Mouse (Mus musculus) ES-CJ7 (cell line): Measurements from ENCODE around the gene Pih1d2.

Experiments used
- DNase-seq: peaks from one replicate; pipeline ENCODE4 v3.0.0; 2011; ENCODE audit warnings: low read depth, low spot score

Pih1d2 gene

DNA sequence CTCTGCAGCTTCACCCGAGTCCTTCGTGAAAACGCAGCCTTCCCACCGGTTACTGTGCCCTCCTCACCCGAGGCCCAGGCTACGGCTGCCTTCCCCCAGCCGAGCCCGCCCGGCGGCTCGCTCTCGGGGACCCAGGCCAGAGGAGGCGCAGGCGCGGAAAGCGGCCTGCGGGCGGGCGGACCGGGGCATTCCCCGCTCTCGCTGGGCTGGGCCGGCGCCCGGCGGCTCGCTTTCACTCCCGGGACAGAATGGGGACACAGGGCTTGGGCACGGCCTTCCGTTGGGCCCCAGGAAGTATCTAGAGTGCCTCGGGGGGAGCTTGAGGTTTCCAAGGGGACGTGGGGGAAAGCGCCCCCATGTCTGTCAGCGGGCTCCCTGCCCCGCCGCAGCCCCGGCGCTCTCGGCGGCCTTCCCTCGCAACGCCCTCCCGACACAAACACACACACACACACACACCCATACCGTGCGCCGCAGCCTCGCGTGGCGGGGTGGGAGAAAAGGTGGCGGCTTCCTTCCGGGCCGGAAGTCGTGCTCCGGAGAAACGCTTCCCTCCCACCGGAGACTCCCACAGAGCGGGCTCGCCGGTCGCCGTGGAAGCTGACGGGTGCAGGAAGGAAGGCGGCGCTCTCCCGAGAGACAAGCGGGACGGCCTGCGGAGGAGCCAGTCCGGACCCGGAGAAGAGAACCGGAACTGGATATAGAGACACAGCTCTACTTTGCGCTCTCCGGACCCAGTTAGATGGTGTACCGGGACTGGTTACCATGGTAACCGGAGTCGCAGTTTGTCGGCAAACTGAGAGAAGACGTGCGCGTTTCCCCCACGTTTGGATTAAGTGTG is at the start of gene Pih1d2, which contains the start of gene Nkapd1:
TSS of gene Pih1d2 (plus strand) at position 556 of the 838 bp plus-strand sequence.
TSS of gene Nkapd1 (minus strand) at position 699 of the 838 bp plus-strand sequence.
- peak; percentile 93 for DNase-seq

DNA sequence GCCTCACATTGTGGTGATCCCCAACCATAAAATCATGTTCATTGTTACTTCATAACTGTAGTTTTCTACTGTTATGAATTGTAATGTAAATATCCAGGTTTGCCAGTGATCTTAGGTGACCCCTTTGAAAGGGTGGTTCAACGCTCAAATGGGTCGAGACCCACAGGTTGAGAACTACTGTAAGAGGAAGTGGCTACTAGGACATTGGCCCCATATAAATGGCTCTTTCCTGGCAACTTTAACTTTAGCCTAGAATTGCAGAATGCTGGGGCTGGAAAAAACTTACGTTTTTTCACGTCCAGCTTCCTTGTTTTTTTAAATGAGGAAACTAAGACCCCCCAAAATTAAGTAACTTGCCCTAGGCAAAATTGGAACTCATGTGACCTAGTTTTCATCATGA is 49.7 kb upstream of the Pih1d2 start:
- DNase-seq: no peak

DNA sequence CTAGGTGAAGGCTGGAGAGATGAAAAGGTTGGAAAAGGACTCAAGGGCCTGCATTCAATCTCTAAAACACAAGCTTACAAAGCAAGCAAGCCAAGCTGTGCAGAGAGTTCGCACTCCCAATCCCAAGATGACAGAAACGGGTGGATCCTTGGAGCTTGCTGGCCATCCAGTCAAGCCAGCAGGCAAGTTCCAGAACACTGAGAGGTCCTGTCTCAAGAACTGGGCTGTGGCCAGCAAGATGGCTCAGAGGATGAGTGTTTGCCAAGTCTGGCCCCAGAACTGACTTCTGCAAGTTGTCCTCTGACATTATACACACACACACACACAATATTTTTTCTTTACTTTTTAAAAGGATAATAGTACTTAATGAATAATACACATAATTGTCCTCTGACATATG is 49.2 kb upstream of the Pih1d2 start:
- DNase-seq: no peak

- DNase-seq: no peak
Observed at GRCm38 (mm10) chr9:50569599-50570525, 47.3 kb upstream of the Pih1d2 start.

GRCm38 (mm10) chr9:50580370-50580769 is 36.8 kb upstream of the Pih1d2 start:
- no peak for DNase-seq

DNA sequence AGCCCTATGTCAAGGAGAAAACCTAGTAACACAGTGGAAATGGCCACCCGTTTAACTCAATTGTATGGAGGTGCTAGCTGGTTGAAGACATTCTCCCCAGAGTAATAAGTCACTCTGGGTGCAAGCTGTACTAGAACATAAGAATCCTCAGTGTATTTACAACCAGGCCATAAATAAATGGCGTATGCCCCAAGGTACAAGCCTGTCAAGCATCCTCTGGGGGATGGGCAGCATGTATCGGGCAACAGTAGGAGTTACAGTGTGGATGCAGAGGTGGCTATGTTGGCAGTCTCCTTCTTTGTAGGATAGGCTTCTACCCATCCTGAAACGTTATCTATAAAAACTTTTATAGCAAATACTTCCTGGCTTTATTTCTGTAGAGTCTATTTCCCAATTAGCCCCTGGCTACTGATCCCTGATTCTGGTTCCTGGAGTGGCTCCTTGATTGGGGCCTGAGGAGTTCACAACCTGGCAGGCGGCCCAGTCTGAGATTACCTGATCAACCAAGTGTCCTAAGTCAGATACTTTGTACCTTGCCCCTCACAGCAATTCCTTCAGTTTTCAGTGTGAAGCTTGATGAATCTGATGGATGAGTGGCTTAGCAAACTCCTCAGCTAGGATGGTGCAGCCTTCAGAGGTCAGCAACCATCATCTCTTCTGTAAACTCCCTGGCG is 31.8 kb upstream of the Pih1d2 start:
- DNase-seq: no peak

DNA sequence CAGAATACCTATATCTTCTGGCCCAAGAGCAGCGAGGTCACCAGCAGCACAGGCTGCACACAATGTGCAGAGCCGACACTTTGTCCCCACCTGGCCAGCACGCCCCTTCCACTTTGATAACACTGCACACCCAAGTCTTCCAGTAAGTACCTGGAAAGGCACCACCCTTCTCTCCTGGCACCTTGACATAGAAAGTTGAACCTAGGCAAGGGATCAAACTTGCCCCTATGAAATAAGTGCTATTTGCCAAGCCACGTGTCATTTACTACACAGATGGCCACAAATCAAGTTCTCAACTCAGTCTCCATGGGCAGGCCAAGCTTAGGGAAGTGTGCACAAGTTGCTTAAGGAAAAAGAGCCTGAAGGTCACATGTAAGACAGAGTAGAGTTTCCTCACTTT is 30.2 kb upstream of the Pih1d2 start:
- DNase-seq: no peak

- no peak for DNase-seq
Observed at GRCm38 (mm10) chr9:50590856-50591518, 26.1 kb upstream of the Pih1d2 start.

- DNase-seq: no peak
Observed at GRCm38 (mm10) chr9:50592955-50593354, 24.2 kb upstream of the Pih1d2 start.

GRCm38 (mm10) chr9:50593544-50593943 is 23.6 kb upstream of the Pih1d2 start:
- DNase-seq: peak; percentile 64

DNA sequence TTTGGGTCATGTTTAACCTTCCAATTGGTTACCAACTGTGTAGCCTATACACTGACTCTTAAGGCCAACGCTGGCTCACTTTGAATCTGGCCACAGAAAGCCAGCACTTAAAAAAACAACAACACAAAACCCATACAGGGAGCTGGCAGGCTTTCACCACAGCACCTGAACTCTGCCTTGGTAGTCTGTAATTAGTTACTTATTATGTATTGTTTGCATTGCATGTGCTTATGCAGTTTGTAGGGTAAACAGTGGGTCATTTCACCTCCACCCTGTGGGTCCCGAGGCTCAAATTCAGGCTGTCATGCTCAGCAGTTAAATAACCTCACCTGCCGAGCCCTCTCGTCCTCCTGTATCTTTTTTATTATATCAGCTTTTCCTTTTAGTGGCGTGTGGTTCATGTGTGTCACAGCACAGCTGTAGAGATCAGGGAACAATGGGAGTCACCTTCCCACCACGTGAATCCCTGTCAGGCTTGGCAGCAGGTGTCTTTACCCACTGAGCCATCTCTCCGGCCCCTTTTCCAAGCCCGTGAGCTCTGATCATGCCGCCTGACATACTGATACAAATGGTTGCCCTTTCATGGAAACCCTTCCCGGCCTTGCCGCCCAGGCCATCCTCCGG is 22.2 kb upstream of the Pih1d2 start:
- no peak for DNase-seq

DNA sequence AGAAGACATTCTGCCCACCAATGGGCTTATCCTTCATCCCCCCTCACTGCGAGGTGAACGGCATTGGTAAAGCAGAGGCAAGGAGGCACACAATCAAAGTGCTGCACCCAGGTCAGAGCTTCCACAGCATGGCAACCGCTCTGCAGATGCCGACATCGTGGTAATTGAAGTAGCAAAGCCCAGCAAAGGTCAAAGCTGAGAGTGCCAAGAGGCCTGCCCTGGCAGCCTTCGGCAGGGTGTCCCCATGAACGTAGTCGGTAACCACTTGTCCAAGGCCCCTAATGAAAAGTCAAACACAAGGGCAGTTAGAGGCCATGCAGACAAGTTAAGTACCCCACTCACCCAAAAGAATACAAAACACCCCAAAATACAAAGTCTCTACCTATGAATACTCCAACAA is 20.1 kb upstream of the Pih1d2 start:
- DNase-seq: no peak

GRCm38 (mm10) chr9:50601536-50601935 is 15.6 kb upstream of the Pih1d2 start:
- DNase-seq: no peak

DNA sequence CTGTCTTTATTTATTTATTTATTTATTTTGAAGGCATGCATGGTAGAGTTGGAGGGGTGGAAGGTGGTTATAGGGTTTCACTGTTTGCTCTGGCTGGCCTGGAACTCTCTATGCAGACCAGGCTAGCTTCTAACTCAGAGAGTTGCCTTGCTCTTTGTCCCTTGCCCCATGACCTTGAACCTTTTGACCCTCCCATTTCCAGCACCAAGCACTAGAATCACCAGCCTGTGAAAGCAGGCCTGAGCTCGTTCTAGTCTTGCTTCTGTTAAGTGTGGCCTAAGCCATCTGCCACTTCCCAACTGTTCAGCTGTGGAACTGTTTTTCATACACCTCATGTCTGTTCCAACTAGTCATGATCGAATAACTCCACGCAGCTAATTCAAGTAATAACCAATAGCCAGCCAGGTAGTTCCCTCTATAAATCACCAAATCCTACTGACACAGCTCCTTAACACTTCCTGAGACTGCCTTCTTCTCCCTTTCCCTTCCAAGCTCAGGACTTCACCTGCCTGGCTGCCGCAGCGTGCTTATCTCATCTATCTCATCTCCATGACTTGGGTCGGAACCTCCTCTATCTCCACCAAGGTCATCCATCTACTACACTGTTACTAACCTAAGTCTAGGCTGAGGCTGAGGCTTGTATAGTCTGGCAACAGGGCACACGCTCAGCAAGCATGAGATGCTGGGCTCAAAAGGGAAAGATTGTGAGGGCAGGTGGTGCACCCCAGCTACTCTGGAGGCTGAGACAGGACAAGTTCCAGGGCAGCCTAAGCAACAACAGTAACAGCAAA is 14.9 kb upstream of the Pih1d2 start:
- DNase-seq: peak; percentile 60

- peak; percentile 97 for DNase-seq
Observed at GRCm38 (mm10) chr9:50603189-50603997, 13.7 kb upstream of the Pih1d2 start, which contains the start of the genes Sdhd and Timm8b. Gene Sdhd (minus strand): TSS chr9:50603812. Gene Timm8b (plus strand): TSS chr9:50603910.

- DNase-seq: no peak
Observed at GRCm38 (mm10) chr9:50603998-50604324, 13.2 kb upstream of the Pih1d2 start.

- no peak for DNase-seq
Observed at GRCm38 (mm10) chr9:50604338-50604737, 12.8 kb upstream of the Pih1d2 start.

GRCm38 (mm10) chr9:50612115-50612514 is 5.0 kb upstream of the Pih1d2 start:
- no peak for DNase-seq

GRCm38 (mm10) chr9:50616161-50616560 is 960 bp upstream of the Pih1d2 start:
- no peak for DNase-seq
